Mouse (Mus musculus) lung, adult 2 months (tissue): Measurements from ENCODE around the gene Atn1. TPM values are rescaled to one million over a fixed set of nuclear protein-coding genes. Genes with fewer than 3 reads are reported as not detected.
"Not testable (repeated sequence)": the region's sequence is repeated elsewhere in the genome, so short reads cannot be mapped to it uniquely, and the experiment has no call there.

ENCODE experiments used
- DNase-seq: peaks from one replicate; pipeline ENCODE4 v3.0.0; 2022
- H3K4me1 ChIP-seq: fragments of 200-500 bp; 2 replicates; pipeline ENCODE4 v1.6.1; 2011; ENCODE audit warnings: low read length; ENCODE audit not compliant: control insufficient read depth, insufficient read depth
- H3K4me3 ChIP-seq: fragments of 200-500 bp; replicated peaks from 2 replicates; pipeline ENCODE3; 2011; ENCODE audit warnings: low read depth, mild to moderate bottlenecking, control low read depth, low read length; ENCODE audit errors: extremely low read depth
- CTCF ChIP-seq: fragments of 200-500 bp; IDR thresholded peaks from 2 replicates; pipeline ENCODE4 v1.5.1; 2011; ENCODE audit warnings: mild to moderate bottlenecking, low read length, control low read depth; ENCODE audit not compliant: insufficient read depth
- POLR2A ChIP-seq: fragments of 200-500 bp; IDR thresholded peaks from 2 replicates; pipeline ENCODE4 v1.6.1; 2011; ENCODE audit warnings: low read depth, mild to moderate bottlenecking, control low read depth, low read length, borderline replicate concordance; ENCODE audit errors: extremely low read depth
- WGBS: fragments of 180-500 bp; shearing (Covaris S2); methylation state at CpG from one replicate; pipeline ENCODE4 v1.1.7; 2018; 5-methylcytosine and 5-hydroxymethylcytosine counted together
- polyA plus RNA-seq: library from polyadenylated mRNA; depleted of rRNA; stranded (reverse); fragments of >200 nt; gene quantifications from 2 replicates; pipeline ENCODE4 v1.2.3, GENCODE M21; 2012; rRNA removed

The Atn1 gene
- polyA plus RNA-seq, result 52.0 and 64.6 TPM in 2 replicates

GRCm38 (mm10) chr6:124755831-124756595 lies at the start of gene Atn1, which contains the start of gene Gm45234:
TSS of gene Atn1 (minus strand) at chr6:124756524.
TSS of gene Gm45234 (minus strand) at chr6:124756021.
- Histone ChIP-seq H3K4me3 (peak within 1 kb of the TSS; percentile 50), H3K4me1 (peaks cover 12% of the 10 kb centered on the region; the same call in 1 of the 2 replicates)
- WGBS, result 1% methylated on average over 91 of the region's 100 CpGs
- peak; percentile 72 for DNase-seq
- TF ChIP-seq POLR2A (no peak), CTCF (no peak)

DNA sequence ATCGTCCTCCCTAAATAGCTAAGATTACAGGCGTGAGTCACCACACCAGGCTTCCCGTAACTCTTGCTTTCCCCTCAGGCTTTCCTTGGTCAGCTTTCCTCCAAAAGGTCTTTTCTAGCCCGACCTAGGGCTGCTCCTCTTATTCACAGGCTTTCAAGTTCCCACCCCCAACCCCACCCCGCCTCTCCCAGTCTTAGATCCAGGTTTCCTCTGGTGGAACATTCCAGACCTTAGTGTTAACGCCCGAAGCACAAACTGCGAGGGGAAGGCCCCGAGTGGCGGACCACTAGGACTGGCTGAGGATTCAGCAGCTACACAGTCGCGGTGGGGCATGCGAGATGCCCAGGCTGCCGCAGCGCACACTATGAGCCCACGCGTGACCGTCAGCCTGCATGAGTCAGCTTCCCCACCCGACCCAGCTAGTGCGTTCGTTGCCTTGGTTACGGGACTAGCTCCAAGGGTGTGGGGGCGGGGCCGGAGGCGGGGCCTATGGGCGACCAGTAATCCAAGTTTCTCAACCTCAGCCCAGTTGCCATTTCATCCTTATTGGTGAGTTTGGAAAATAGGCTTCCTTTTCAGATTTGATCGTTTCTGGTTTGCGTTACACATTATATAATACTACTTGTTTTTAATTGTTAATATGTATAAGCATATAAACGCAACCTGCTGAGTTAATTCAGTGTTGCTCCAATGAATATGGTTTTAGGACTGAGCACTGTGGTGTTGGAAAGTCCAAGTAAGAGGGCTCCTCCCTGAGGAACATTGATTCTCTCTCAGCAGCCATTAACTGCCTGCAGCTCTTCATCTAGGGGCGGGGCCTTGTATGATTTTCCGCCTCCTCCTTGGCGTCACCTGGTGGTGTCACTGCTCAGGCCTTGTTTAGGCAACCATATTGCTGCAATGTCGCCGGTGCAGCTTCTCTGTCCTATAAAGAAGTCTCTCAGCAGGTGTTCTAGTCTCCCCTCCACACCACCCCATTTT lies 49.3 kb upstream of the Atn1 start:
- Histone ChIP-seq H3K4me3 (peak overlapping the region; percentile 61), H3K4me1 (peaks cover 14% of the 10 kb centered on the region)
- WGBS, result 3% methylated on average over 34 of the region's 34 CpGs
- no peak for TF ChIP-seq CTCF
- peak; percentile 89; the same call in 1 of the 2 replicates for TF ChIP-seq POLR2A
- DNase-seq, result peak; percentile 92

DNA sequence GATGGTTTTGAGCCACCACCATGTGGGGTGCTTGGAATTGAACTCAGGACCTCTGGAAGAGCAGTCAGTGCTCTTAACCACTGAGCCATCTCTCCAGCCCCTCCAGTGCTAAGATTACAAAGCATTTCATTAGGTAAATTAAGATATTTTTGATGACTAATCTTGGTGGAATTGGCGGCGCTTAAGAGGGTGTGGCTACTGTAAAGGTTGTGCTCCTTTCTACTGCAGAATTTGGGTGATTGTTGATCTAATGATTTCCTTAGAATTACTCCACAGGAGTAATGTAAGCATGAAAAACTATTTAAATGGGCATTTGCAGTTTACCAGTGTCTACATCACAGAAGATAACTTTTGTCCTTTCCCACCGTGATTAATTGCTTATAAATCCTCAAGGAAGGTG lies 48.0 kb upstream of the Atn1 start:
- Histone ChIP-seq H3K4me3 (no peak overlapping the region), H3K4me1 (peaks cover 10% of the 10 kb centered on the region; the same call in 1 of the 2 replicates)
- WGBS, result 79% methylated on average over 3 of the region's 3 CpGs
- DNase-seq, result no peak
- no peak for TF ChIP-seq POLR2A
- no peak for TF ChIP-seq CTCF

DNA sequence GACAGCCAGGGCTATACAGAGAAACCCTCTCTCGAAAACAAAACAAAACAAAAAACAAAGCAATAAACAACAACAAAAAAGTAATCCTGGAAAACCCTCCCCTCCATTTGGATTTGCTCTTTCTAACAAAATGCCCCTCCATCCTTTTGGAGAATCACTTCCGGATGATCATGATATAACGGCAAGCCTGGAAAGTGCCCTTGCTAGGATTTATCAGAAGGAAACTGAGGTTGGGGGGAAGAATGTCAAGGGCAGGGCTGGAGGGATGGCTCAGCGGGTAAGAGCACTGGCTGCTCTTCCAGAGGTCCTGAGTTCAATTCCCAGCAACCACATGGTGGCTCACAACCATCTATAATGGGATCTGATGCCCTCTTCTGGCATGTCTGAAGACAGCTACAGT lies 47.4 kb upstream of the Atn1 start:
- DNase-seq, H3K4me3 ChIP-seq: not testable (repeated sequence)
- WGBS, result 96% methylated on average over 4 of the region's 4 CpGs
- H3K4me1 ChIP-seq, result peaks cover 10% of the 10 kb centered on the region; the same call in 1 of the 2 replicates

DNA sequence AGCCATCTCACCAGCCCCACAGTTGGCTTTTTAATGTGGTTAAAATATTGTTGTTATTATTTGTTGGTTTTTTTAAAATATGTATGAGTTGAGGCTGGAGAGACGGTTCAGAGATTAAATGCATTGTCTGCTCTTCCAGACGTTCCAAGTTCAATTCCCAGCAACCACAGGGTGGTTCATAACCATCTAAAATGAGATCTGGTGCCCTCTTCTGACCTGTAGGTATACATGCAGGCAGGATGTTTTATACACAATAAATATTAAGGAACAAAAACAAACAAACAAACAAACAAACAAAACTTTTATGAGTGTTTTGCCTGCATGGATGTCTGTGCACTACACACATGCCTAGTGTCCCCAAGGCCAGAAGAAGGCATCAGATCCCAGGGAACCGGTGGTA lies 46.7 kb upstream of the Atn1 start:
- WGBS, result 81% methylated on average over 3 of the region's 3 CpGs
- H3K4me1 ChIP-seq, result peaks cover 7% of the 10 kb centered on the region; the same call in 1 of the 2 replicates

GRCm38 (mm10) chr6:124802400-124802799 lies 46.1 kb upstream of the Atn1 start:
- not testable (repeated sequence) for H3K4me1 ChIP-seq, DNase-seq, H3K4me3 ChIP-seq
- WGBS, result 19% methylated on average over 6 of the region's 9 CpGs

More for the DNA sequence above, 46.7 kb upstream of the Atn1 start:
- no peak for TF ChIP-seq CTCF
- TF ChIP-seq POLR2A, result no peak
- no peak overlapping the region for H3K4me3 ChIP-seq
- no peak for DNase-seq

GRCm38 (mm10) chr6:124796200-124796599 lies 39.9 kb upstream of the Atn1 start:
- 76% methylated on average over 2 of the region's 2 CpGs for WGBS
- Histone ChIP-seq H3K4me3 (no peak overlapping the region), H3K4me1 (no peaks in the 10 kb centered on the region)
- no peak for DNase-seq
- TF ChIP-seq CTCF (no peak), POLR2A (no peak)

GRCm38 (mm10) chr6:124795781-124796180 lies 39.5 kb upstream of the Atn1 start:
- 81% methylated on average over 4 of the region's 4 CpGs for WGBS
- DNase-seq, result no peak
- Histone ChIP-seq H3K4me1 (no peaks in the 10 kb centered on the region), H3K4me3 (no peak overlapping the region)
- TF ChIP-seq CTCF, result no peak
- no peak for TF ChIP-seq POLR2A

GRCm38 (mm10) chr6:124791911-124792310 lies 35.6 kb upstream of the Atn1 start:
- WGBS, result 78% methylated on average over 3 of the region's 3 CpGs
- no peak for DNase-seq
- no peaks in the 10 kb centered on the region for H3K4me1 ChIP-seq
- TF ChIP-seq POLR2A (no peak), CTCF (no peak)
- H3K4me3 ChIP-seq, result no peak overlapping the region
